Mouse (Mus musculus) kidney, adult 2 months (tissue): ENCODE results near the gene Rasgrp1.

ENCODE experiments used
- CTCF ChIP-seq: fragments of 200-500 bp; conservative IDR thresholded peaks from 2 replicates; pipeline ENCODE4 v1.5.1; 2011; ENCODE audit warnings: low read depth, mild to moderate bottlenecking, control low read depth, low read length, moderate library complexity, mixed read lengths; ENCODE audit not compliant: insufficient read depth, insufficient read length
- POLR2A ChIP-seq: fragments of 200-500 bp; IDR thresholded peaks from one replicate; pipeline ENCODE4 v1.6.1; 2011; ENCODE audit warnings: low read depth, low read length, control low read depth

- TF ChIP-seq POLR2A (no peak), CTCF (no peak)
Observed at GRCm38 (mm10) chr2:117386036-117386590, 43.3 kb upstream of the Rasgrp1 start.
